Mouse (Mus musculus): Measurements from ENCODE around the gene Hist2h3b. TPM values are rescaled to one million over a fixed set of nuclear protein-coding genes. Genes with fewer than 3 reads are reported as not detected.
"Not testable (repeated sequence)": the region's sequence is repeated elsewhere in the genome, so short reads cannot be mapped to it uniquely, and the experiment has no call there.

Gene Hist2h3b
- polyA plus RNA-seq, 1 experiment: 8.1 TPM

- no peak overlapping the region for H3K27ac ChIP-seq (ENCODE audit: insufficient read depth, low read length)
- no peak overlapping the region for H3K4me3 ChIP-seq (replicated peaks; ENCODE audit: insufficient read depth, low read depth, low read length)
- 64% methylated on average over 3 of the region's 3 CpGs for WGBS
These were observed 32.6 kb upstream of the Hist2h3b start for GRCm38 (mm10) chr3:96235836-96236235.

GRCm38 (mm10) chr3:96236834-96237334, 31.6 kb upstream of the Hist2h3b start:
- no peak overlapping the region for H3K4me3 ChIP-seq (replicated peaks; ENCODE audit: insufficient read depth, low read depth, low read length)
- TF ChIP-seq POLR2A (IDR thresholded peaks at IDR 0.05; ENCODE audit: borderline replicate concordance, insufficient read depth, low read length) (no peak), CTCF (IDR thresholded peaks at IDR 0.05; ENCODE audit: borderline replicate concordance, insufficient read depth, low read depth, low read length) (no peak)
- 84% methylated on average over 4 of the region's 4 CpGs for WGBS
- no peaks in the 10 kb centered on the region for H3K27me3 ChIP-seq (ENCODE audit: control insufficient read depth, insufficient read depth, low read length)
- H3K4me1 ChIP-seq (ENCODE audit: control insufficient read depth, insufficient read depth, low read length): no peaks in the 10 kb centered on the region
- no peak overlapping the region for H3K27ac ChIP-seq (ENCODE audit: insufficient read depth, low read length)
- DNase-seq: no peak

More at GRCm38 (mm10) chr3:96235836-96236235, 32.6 kb upstream of the Hist2h3b start:
- no peaks in the 10 kb centered on the region for H3K27me3 ChIP-seq (ENCODE audit: control insufficient read depth, insufficient read depth, low read length)
- no peak for DNase-seq
- TF ChIP-seq CTCF (IDR thresholded peaks at IDR 0.05; ENCODE audit: borderline replicate concordance, insufficient read depth, low read depth, low read length): no peak
- no peaks in the 10 kb centered on the region for H3K4me1 ChIP-seq (ENCODE audit: control insufficient read depth, insufficient read depth, low read length)

- WGBS: 45% methylated on average over 7 of the region's 7 CpGs
- Histone ChIP-seq H3K4me3 (replicated peaks; ENCODE audit: insufficient read depth, low read depth, low read length) (no peak overlapping the region), H3K27me3 (ENCODE audit: control insufficient read depth, insufficient read depth, low read length) (no peaks in the 10 kb centered on the region), H3K27ac (ENCODE audit: insufficient read depth, low read length) (no peak overlapping the region), H3K4me1 (ENCODE audit: control insufficient read depth, insufficient read depth, low read length) (no peaks in the 10 kb centered on the region)
- DNase-seq: no peak
- no peak for TF ChIP-seq CTCF (IDR thresholded peaks at IDR 0.05; ENCODE audit: borderline replicate concordance, insufficient read depth, low read depth, low read length)
- TF ChIP-seq POLR2A (IDR thresholded peaks at IDR 0.05; ENCODE audit: borderline replicate concordance, insufficient read depth, low read length): no peak
These were observed 31.0 kb upstream of the Hist2h3b start for GRCm38 (mm10) chr3:96237335-96237903.

- no peak for TF ChIP-seq POLR2A (IDR thresholded peaks at IDR 0.05; ENCODE audit: borderline replicate concordance, insufficient read depth, low read length)
- TF ChIP-seq CTCF (IDR thresholded peaks at IDR 0.05; ENCODE audit: borderline replicate concordance, insufficient read depth, low read depth, low read length): no peak
- Histone ChIP-seq H3K27ac (ENCODE audit: insufficient read depth, low read length) (no peak overlapping the region), H3K4me3 (replicated peaks; ENCODE audit: insufficient read depth, low read depth, low read length) (no peak overlapping the region), H3K27me3 (ENCODE audit: control insufficient read depth, insufficient read depth, low read length) (no peaks in the 10 kb centered on the region), H3K4me1 (ENCODE audit: control insufficient read depth, insufficient read depth, low read length) (no peaks in the 10 kb centered on the region)
- no peak for DNase-seq
- WGBS: 11% methylated on average over 12 of the region's 12 CpGs
These were observed 30.4 kb upstream of the Hist2h3b start for GRCm38 (mm10) chr3:96237904-96238511.

GRCm38 (mm10) chr3:96238954-96239793, 29.3 kb upstream of the Hist2h3b start, which contains the start of gene Hist2h3c2:
Gene Hist2h3c2, minus strand, starts transcription at chr3:96239127.
- 3% methylated on average over 19 of the region's 68 CpGs for WGBS
- H3K4me1 ChIP-seq (ENCODE audit: control insufficient read depth, insufficient read depth, low read length); H3K27me3 ChIP-seq (ENCODE audit: control insufficient read depth, insufficient read depth, low read length): not testable (repeated sequence)
- Histone ChIP-seq H3K27ac (ENCODE audit: insufficient read depth, low read length) (peak within 1 kb of the TSS; percentile 12; the same call in 1 of the 2 replicates), H3K4me3 (replicated peaks; ENCODE audit: insufficient read depth, low read depth, low read length) (peak within 1 kb of the TSS; percentile 44)
- peak; percentile 58 to 71 for DNase-seq

- peak within 1 kb of the TSS; percentile 12; the same call in 1 of the 2 replicates for H3K27ac ChIP-seq (ENCODE audit: insufficient read depth, low read length)
- peak; percentile 97 to 99 for DNase-seq
- not testable (repeated sequence) for H3K27me3 ChIP-seq (ENCODE audit: control insufficient read depth, insufficient read depth, low read length)
- peak; percentile 52; the same call in 1 of the 2 replicates for TF ChIP-seq POLR2A (IDR thresholded peaks at IDR 0.05; ENCODE audit: borderline replicate concordance, insufficient read depth, low read length)
- peaks cover 10% of the 10 kb centered on the region for H3K4me1 ChIP-seq (ENCODE audit: control insufficient read depth, insufficient read depth, low read length)
- 4% methylated on average over 24 of the region's 85 CpGs for WGBS
- H3K4me3 ChIP-seq (replicated peaks; ENCODE audit: insufficient read depth, low read depth, low read length): peak within 1 kb of the TSS; percentile 44
These were observed 28.3 kb upstream of the Hist2h3b start, which contains the start of gene Hist2h2aa2 for GRCm38 (mm10) chr3:96239949-96240798. Gene Hist2h2aa2, minus strand, starts transcription at chr3:96240276.

GRCm38 (mm10) chr3:96240799-96241197, 27.7 kb upstream of the Hist2h3b start:
- TF ChIP-seq CTCF (IDR thresholded peaks at IDR 0.05; ENCODE audit: borderline replicate concordance, insufficient read depth, low read depth, low read length) (no peak), POLR2A (IDR thresholded peaks at IDR 0.05; ENCODE audit: borderline replicate concordance, insufficient read depth, low read length) (no peak)
- 64% methylated on average over 9 of the region's 9 CpGs for WGBS
- no peaks in the 10 kb centered on the region for H3K27me3 ChIP-seq (ENCODE audit: control insufficient read depth, insufficient read depth, low read length)

More at GRCm38 (mm10) chr3:96240799-96241197, 27.7 kb upstream of the Hist2h3b start:
- H3K4me1 ChIP-seq (ENCODE audit: control insufficient read depth, insufficient read depth, low read length): peaks cover 10% of the 10 kb centered on the region
- no peak overlapping the region for H3K27ac ChIP-seq (ENCODE audit: insufficient read depth, low read length)
- no peak for DNase-seq
- no peak overlapping the region for H3K4me3 ChIP-seq (replicated peaks; ENCODE audit: insufficient read depth, low read depth, low read length)

Measured in cerebellum, adult 2 months (tissue).